Mouse (Mus musculus) mature B cell (primary cell): Measurements from ENCODE around the gene Ccdc175.

ENCODE experiments used
- in situ Hi-C: fragments of 300-500 bp; cut with MboI; formaldehyde crosslinking; loops from 2 replicates; pipeline ENCODE4 v1.14.3; 2019

The Ccdc175 gene

GRCm38 (mm10) chr12:72102776-72103175, 82.1 kb downstream of the Ccdc175 start:
- in situ Hi-C loops = loop anchor here (10.0 kb wide), 1 partner anchor 312 kb away; no protein-coding TSS in a partner anchor

- in situ Hi-C loops = loop anchor here (25.0 kb wide), 1 partner anchor 665 kb away; the partner anchor contains the start of gene Ppm1a
Observed at GRCm38 (mm10) chr12:72096966-72097365, 87.9 kb downstream of the Ccdc175 start.

DNA sequence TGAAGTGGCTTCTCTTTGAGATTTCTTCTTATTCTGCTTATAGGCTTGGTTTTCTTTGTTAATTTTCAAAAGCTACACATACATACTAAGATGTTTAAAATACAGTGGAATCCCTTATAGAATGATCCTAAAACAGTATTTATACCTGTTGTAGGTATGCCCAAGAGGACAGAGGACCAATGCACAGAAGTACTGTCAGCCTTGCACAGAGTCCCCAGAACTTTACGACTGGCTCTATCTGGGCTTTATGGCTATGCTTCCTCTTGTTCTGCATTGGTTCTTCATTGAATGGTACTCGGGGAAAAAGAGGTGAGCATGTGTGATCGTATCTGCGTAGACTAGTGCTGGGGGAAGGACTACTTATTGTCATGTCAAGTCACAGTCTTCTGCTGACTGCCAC, 95.0 kb downstream of the Ccdc175 start:
- in situ Hi-C loops = loop anchor here (10.0 to 25.0 kb wide), 2 partner anchors 445 to 672 kb away; partner anchors contain the start of genes Pcnx4 and Ppm1a

DNA sequence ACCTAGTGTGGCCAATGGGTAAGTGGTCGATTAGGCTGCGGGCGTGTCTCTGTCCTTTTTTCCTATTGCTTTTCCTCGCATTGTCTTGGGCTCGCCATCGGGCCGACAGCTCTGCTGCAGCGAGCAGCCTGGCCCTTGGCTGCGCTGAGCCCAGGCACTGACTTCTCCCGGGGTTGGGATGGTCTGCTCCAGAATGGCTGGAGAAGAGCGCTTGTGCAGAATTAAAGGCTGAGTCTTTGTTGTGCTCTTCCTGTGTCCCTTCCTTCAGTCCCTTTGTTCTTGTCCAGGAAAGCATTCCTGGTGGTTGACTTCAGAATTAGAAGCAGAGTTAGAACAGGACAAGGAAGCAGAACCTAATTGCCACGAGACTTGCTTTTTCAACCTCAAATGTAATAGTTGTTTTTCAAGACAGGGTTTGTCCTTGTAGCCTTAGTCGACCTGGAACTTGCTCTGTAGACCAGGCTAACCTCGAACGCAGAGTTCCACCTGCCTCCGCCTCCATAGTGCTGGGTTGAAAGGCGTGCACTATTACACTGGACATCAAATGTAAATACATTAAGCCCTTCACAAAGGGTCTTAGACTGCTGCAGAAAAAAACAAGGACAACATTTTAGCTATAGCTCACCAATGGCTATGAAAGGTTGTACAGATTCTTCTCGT, 98.5 kb downstream of the Ccdc175 start:
- in situ Hi-C loops = loop anchor here (10.0 to 25.0 kb wide), 2 partner anchors 449 to 676 kb away; partner anchors contain the start of genes Pcnx4 and Ppm1a

DNA sequence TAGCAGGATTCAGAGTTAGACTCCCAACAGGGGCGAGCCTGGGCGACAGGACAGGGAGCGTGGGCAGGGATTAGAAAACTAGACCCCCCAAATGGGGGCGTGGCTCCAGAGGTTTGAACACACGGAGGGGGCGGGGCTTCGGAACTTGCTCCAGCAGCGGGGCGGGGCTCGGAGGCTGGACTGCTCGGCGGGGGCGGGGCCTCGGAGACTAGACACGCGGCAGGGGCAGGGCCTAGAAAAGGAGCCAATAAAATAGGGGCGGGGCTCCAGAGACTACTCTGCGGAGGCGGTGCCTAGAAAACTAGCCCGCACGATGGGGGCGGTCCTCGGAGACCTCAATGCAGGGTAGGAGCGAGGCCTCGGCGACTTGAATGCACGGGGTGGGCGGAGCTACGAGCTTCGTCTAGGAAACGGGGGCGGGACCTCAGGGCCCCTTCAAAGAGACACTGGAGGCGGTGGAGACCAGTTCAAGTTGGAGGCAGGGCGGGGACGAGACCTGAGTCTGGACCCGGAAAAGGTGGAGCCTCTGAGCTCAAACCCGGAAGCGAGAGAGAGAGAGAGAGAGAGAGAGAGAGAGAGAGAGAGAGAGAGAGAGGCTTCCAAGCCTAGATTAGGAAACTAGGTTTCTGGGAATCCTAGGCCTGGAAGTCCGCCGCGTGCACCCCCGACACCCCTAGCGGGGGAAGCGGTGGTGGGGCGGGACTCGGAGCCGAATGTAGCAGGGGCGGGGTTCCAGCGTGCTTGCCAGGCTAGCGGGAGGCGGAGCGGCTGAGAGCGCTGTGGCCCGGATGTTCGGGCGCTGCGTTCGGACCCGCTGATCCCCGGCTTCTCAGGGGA, 99.3 kb downstream of the Ccdc175 start, which contains the start of the genes L3hypdh and Jkamp:
Gene L3hypdh, minus strand, starts transcription at position 111 of the 837 bp plus-strand sequence.
Gene Jkamp, plus strand, starts transcription at position 261 of the 837 bp plus-strand sequence.
- in situ Hi-C loops = loop anchor here (10.0 to 25.0 kb wide), 2 partner anchors 449 to 677 kb away; partner anchors contain the start of genes Pcnx4 and Ppm1a

- in situ Hi-C loops = loop anchor here (10.0 to 25.0 kb wide), 2 partner anchors 450 to 677 kb away; partner anchors contain the start of genes Pcnx4 and Ppm1a
Observed at GRCm38 (mm10) chr12:72085024-72085328, 99.9 kb downstream of the Ccdc175 start.

GRCm38 (mm10) chr12:72084261-72085023, 100.4 kb downstream of the Ccdc175 start:
- in situ Hi-C loops = loop anchor here (10.0 to 25.0 kb wide), 2 partner anchors 450 to 678 kb away; partner anchors contain the start of genes Pcnx4 and Ppm1a

- in situ Hi-C loops = loop anchor here (10.0 to 25.0 kb wide), 2 partner anchors 452 to 679 kb away; partner anchors contain the start of genes Pcnx4 and Ppm1a
Observed at GRCm38 (mm10) chr12:72083265-72083664, 101.6 kb downstream of the Ccdc175 start.

DNA sequence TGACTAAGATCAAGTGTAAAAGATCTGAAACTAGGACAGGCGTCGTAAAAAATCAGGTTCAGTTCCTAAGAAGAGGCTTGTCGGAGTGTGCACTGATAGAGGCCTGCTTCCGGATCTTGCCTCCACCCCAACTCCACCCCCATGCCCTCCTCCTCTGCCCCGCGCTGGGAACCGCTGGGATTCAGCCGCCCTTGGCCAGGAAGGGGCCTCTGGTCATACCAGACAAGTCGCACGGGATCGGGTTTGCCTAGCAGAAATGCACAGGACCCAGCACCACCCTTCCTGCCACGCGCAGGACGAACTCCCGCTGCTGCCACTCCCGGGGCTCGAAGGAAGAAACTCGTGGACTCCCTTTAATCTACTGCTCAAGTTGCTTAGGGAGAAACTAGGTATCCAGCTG, 102.5 kb downstream of the Ccdc175 start:
- in situ Hi-C loops = loop anchor here (10.0 to 25.0 kb wide), 2 partner anchors 452 to 680 kb away; partner anchors contain the start of genes Pcnx4 and Ppm1a

GRCm38 (mm10) chr12:72081961-72082360, 102.9 kb downstream of the Ccdc175 start:
- in situ Hi-C loops = loop anchor here (10.0 to 25.0 kb wide), 2 partner anchors 453 to 680 kb away; partner anchors contain the start of genes Pcnx4 and Ppm1a

- in situ Hi-C loops = loop anchor here (25.0 kb wide), 1 partner anchor 684 kb away; the partner anchor contains the start of gene Ppm1a
Observed at GRCm38 (mm10) chr12:72078248-72078647, 106.6 kb downstream of the Ccdc175 start.

- in situ Hi-C loops = no loop called here
Observed at GRCm38 (mm10) chr12:72070327-72071269, 114.2 kb downstream of the Ccdc175 start, which contains the start of gene Gpr135. Gene Gpr135, minus strand, starts transcription at chr12:72071125.

DNA sequence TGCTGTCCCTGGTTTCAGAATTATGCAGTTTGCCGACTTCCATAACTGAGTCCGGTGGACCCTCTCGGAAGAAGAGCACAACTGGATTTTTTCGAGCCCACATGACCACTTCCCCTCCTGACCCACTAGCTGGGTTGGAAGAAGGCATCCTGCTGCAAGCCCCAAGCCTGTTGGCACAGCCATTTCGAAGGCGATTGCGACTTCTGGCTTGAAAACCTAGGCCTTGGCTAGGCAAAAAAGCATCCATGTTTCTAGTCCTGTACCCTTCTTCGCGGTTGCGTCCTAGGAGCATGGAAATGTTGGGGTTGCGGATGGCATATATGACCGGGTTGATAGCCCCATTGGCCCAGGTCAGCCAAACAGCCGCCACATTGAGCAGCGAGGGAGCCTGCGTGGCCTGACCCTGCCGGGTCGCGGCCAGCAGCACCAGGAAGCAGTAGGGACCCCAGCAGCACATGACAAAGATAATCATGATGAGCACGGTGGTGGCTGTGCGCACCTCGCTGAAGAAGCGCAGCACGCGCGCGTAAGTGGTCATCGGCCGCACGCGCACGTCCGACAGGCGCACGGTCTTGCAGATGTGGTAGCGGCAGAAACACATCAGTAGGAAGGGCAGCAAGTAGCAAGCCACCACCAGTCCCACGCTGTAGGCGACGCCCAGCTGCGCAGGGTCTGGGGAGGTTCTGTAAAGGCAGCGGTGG, 115.1 kb downstream of the Ccdc175 start:
- in situ Hi-C loops = no loop called here

GRCm38 (mm10) chr12:72057780-72058179, 127.0 kb downstream of the Ccdc175 start:
- in situ Hi-C loops = no loop called here

GRCm38 (mm10) chr12:72053851-72054250, 131.0 kb downstream of the Ccdc175 start:
- in situ Hi-C loops = no loop called here

GRCm38 (mm10) chr12:72053303-72053702, 131.5 kb downstream of the Ccdc175 start:
- in situ Hi-C loops = no loop called here

DNA sequence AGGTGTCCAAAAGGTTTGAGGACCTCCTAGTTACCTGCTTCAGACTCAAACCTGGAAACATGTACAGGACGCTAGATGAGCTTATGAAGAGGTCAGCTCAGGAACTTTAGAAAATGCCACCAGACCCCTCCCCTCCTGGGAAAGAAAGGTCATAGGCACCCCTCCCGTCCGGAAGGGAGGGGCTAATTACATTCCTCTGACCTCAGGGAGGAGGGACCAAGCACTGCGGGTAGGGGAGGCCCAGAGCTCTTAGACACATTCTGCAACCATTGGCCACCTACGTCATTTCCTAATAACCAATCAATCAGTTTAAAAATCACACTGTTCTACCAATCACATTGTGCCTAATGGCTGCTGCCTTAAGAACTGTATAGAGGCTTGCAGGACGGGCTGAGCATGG, 132.3 kb downstream of the Ccdc175 start:
- in situ Hi-C loops = no loop called here
